Mouse (Mus musculus) liver, postnatal 0 days (tissue): ENCODE results near the gene Rpl22.

Source experiments
- CTCF ChIP-seq: sonication (generic); IDR thresholded peaks from 2 replicates; pipeline ENCODE4 v1.5.1; 2016; ENCODE audit warnings: antibody characterized with exemption, low read depth
- EP300 ChIP-seq: IDR thresholded peaks from 2 replicates; pipeline ENCODE4 v1.6.1; 2016; ENCODE audit warnings: antibody characterized with exemption, low read depth, mild to moderate bottlenecking

DNA sequence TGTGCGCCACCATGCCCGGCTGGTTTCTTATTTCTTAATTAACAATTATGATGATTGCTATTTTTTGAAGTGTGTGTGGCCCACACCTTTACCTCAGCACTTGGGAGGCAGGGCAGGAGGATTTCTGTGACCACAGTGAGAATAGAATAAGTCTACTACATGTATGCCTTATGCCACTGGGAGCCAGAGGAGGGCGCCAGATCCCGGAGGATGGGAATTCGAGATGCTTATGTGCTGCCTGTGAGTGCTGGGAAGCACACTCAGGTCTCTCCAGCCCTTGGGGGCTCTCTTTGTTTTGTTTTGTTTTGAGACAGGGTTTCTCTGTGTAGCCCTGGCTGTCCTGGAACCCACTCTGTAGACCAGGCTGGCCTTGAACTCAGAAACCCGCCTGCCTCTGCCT lies 3.1 kb downstream of the Rpl22 start:
- peak; percentile 63 for TF ChIP-seq CTCF
- TF ChIP-seq EP300: no peak
